Mouse (Mus musculus) adrenal gland, adult (tissue): Measurements from ENCODE around the gene Slc6a8.

Experiments
- DNase-seq, 2 experiments: peaks; one replicate each; pipeline ENCODE4 v3.0.0; 2022 to 2023; ENCODE audit warnings: low spot score in 1 of 2; ENCODE audit not compliant: inconsistent age in 2 of 2

Gene Slc6a8

GRCm38 (mm10) chrX:73672879-73673618 lies at the start of gene Slc6a8:
Gene Slc6a8 (plus strand): TSS chrX:73673150.
- peak; percentile 79 to 88 for DNase-seq

- DNase-seq: no peak
Observed at GRCm38 (mm10) chrX:73626981-73627380, 46.0 kb upstream of the Slc6a8 start.

DNA sequence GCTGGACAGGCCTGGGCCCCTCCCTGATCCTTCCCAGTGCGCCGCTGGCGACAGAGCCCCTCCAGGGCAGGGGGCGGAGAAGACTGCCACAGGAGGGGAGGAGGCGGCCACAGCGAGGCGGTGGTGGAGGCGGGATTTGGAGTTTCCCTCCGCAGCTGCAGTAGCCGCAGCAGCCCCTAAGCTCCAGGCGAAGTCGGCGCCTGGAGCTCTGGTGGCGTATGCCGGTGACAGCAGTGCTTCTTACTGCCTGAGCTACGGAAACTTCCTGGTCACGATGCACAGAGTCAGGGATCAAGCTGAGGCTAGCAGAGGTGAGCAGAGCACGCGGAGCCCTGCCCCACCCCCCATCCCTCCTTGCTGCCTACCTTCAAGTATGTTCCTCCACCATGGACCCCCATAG lies 37.5 kb upstream of the Slc6a8 start:
- no peak for DNase-seq

- peak in 1 of 2 experiments; percentile 38 for DNase-seq
Observed at GRCm38 (mm10) chrX:73637415-73637814, 35.5 kb upstream of the Slc6a8 start.

GRCm38 (mm10) chrX:73639255-73639675 lies 33.7 kb upstream of the Slc6a8 start, which contains the start of gene Dusp9:
Gene Dusp9 (plus strand): TSS chrX:73639419.
- DNase-seq: peak; percentile 43 to 72

- DNase-seq: peak in 1 of 2 experiments; percentile 51
Observed at GRCm38 (mm10) chrX:73639901-73640469, 33.0 kb upstream of the Slc6a8 start.

DNA sequence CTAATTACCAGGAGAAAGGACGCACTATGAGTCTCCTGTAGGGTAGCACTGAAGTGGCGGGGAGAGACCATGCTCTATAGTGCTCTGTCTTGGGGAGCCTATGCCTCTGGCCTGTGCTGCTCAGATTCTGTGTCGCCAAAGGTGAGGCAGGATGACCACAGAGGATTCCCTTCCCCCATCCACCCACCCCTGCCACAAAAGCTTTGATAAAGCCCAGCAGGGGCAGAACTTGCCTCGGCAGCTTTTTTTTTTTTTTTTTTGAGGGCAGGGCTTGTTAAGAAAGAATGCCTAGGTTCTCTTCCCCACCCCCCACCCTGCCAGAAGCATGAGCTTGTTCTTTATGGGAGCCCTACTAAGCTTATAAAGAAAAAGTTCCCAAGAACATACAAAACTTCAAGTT lies 27.8 kb upstream of the Slc6a8 start:
- no peak for DNase-seq

GRCm38 (mm10) chrX:73650869-73651268 lies 22.1 kb upstream of the Slc6a8 start:
- peak in 1 of 2 experiments; percentile 33 for DNase-seq

- DNase-seq: no peak
Observed at GRCm38 (mm10) chrX:73653392-73653791, 19.6 kb upstream of the Slc6a8 start.

DNA sequence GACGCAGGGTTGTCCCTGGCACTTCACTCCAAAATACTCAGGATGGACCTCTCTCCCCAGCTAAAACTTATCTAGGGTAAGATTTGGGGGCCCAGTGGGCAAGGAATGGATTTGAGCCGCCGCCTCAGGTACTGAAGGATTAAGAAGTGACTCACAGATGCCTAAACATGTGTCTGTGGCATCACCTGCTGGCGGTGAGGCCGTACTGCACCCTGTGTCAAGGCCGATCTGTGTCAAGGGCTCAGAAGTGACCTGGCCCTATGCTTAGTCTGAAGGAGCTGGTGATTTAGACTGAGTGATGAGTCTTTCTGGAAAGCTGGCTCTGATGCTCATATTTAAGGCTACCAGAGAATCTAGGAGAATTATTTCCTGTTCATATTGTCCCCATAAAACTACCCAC lies 18.8 kb upstream of the Slc6a8 start:
- DNase-seq: peak; percentile 71 to 76

DNA sequence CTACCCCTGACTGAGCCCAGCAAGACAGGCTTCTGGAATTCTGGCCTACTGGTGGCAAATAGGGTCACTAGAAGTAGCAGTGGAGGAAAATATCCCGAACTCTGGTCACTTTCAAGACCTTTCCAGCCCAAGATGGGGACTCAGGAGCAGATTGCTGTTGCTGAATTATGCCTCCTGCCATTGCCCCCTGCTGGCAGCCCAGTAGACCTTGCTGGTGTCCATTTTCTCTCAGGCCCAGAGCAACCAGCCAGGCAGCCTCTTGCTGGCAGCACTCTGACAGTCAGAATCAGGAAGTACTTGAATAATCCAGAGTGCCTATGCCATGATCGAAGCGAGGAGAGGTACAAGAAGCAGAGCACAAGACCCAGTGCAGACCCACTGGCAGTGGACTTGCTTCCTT lies 17.4 kb upstream of the Slc6a8 start:
- peak; percentile 47 to 48 for DNase-seq

- no peak for DNase-seq
Observed at GRCm38 (mm10) chrX:73658391-73658790, 14.6 kb upstream of the Slc6a8 start.

DNA sequence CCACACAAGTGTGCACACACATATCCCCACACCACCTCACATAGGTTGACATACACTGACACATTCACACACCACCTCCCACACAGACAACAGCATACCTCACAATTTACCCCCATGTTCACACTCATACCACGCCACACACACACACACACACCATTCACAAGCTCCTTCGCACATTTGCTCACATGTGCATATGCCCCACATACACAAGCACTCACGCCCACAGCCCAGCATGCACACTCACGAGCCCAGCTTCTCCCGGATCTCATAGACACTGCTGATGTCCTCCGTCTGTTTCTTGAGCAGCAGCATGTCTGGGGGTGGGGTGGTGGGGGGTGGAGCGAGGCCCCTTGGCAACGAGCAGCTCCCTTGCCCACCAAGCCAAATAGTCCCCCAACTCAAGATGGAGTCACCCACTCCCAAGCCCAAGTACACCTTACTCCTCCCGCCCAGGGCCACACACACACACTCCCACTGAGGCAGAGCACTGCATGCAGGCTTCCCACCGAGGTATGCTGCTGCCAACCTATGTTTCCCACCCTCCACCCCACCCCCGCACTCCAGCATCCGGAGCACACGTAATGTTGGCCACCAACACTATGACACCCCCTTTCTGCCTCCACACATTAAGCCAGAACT lies 13.9 kb upstream of the Slc6a8 start:
- peak in 1 of 2 experiments; percentile 23 for DNase-seq

DNA sequence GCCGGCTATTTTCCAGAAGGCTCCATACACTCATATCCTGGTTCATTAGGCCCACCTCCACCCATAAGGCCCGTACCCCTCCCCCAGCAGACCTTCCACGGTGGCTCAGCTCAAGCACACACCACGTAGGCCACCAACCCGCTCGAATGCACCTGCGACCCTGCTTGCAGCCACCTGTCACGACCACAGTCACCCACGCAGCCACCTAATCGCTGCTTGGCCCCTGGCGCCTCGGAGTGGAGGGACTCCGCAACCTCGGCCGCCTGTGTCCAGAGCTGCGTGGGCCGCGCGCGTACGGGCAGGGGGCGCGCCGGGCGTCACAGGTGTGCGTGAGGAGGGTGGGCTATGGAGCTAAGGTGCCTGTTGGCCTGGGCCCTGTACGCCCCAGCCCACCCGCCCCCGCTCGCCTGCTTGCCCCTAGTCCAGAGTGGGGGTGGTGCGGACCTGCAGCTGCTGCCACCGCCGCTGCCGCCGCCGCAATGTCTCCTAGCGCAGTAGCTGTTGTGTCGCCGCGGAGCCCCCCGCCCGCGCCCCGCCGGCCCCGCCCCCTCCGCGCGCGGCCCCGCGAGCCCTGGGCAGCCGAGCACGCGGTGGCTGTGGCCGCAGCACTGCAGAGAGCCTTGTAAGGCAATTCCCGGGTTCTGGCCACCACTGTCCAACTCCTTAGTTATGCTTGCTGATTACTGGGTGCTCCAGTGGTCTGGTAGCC lies 13.2 kb upstream of the Slc6a8 start, which contains the start of gene Pnck:
Pnck (minus strand) TSS at position 543 of the 709 bp plus-strand sequence.
- peak; percentile 31 to 54 for DNase-seq

DNA sequence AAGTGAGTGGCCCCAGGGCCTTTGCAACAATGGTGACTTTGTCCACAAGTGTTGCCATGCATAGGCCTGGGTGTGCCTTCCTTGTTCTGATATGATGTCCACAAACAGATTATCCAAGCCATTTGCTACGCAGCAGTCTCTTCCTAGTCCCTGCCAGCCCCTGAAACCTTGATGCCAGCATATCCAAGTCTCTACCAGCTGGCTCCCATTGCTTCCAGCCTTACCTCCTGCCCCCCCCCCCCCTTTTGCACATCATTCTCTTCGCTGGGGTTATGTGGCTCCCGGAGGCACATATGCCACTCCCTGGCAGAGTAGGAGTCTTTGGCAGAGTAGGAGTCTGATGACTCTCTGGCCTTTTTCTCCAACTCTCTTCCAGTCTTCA lies 12.7 kb upstream of the Slc6a8 start:
- DNase-seq: no peak

DNA sequence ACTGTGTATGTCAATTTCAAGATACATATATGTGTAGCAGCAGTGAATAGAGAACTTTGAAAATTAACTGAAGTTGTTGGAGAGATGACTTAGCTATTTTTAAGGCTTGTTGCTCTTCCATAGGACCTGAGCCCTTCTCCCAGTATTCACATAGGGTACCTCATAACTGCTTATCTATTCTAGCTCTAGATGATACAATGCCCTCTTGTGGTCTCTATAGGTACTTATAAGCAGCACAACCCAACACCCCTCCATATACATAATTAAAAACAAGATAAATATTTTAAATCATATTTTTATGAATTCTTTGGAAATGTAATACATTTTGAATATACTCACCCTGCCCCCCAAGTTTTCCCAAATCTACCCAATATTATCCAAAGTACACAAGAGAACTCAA lies 9.8 kb upstream of the Slc6a8 start:
- DNase-seq: peak in 1 of 2 experiments; percentile 25

- peak; percentile 58 to 83 for DNase-seq
Observed at GRCm38 (mm10) chrX:73672031-73672431, 919 bp upstream of the Slc6a8 start.

GRCm38 (mm10) chrX:73673619-73673967 lies 643 bp downstream of the Slc6a8 start:
- DNase-seq: peak in 1 of 2 experiments; percentile 60

DNA sequence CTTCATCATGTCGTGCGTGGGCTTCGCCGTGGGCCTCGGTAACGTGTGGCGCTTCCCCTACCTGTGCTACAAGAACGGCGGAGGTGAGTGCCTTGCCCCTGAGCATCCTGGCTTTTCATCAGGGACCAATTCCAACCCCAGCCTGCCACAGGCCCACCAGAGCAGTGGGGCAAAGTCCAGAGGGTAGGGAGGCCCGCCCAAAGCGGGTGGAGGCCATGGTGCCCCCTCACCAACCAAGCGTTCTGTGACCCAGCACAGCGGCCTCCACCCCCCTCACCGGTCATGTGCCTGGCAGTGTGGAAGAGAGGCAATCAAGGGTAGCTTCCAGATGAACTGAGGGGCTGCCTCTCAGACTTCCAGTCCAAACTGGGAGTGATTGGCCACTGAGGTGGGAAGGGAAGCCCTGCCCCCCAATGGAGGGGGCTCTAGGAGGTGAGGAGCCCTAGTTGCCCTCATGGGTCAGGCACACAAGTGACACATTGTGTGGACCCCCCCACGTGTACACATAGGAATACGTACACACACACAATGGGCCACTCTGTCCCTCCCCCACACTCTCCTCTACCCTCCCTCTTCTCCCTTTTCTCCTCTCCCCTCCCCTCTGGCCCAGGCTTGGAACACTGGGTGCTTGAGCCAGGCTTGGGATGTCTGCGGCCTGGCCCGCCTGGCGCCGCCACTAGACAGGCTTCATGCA lies 1.2 kb downstream of the Slc6a8 start:
- DNase-seq: peak; percentile 48 to 59

DNA sequence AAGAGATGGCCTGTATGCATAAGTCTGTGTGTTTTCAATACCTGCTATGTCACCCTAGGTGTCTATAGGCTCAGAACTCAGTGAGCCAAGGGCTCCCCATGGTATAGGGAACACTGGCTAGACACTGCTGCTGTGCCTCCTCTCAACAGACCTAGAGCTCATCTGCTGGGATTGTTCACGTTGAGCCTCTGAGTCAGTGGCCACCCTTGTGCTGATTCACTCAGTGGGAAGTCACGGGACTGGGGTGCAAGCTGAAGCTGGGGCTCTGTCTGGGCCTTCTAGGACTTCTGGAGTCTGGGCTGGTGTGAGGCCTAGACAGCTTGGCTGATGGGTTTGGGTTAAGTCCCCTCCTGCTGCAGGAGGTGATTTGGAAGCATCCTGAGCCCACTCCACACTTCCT lies 2.3 kb downstream of the Slc6a8 start:
- peak; percentile 64 to 80 for DNase-seq

- DNase-seq: no peak
Observed at GRCm38 (mm10) chrX:73676668-73677067, 3.7 kb downstream of the Slc6a8 start.
